Comparison of ENCODE assay signal across 29 mouse cellular contexts in the genomic region with DNA sequence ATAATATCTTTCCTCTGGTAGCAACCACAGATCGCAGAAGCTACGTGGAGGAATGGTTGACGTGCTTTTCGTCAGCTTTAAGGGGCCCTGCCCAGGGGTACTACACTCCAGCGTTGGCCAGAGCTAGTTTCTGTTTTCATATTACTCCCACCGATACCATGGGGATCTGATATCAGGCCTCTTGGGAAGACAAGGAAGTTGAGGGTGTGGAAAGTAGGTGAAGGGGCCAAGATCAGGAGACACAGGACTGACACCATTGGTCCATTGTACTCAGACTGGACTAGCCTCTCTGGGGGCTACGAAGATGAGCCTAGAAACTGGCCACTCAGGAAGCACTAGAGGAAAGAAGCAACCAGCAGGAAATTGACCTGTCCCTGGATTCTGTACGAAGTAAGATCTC.
"Had no signal": no experiment of that assay in that cellular context is flagged by ENCODE, and none has a peak within 500 bp of the region (broad histone marks: within the 10 kb centered on the region; RNA-seq: fewer than 3 reads in every experiment).

No protein-coding gene starts in this region.

- H3K4me1 ChIP-seq: liver, embryonic 12.5 days; liver, embryonic 13.5 days; liver, embryonic 15.5 days had no signal

- DNase-seq: left cerebral cortex, postnatal 4 days; liver; liver, embryonic 13.5 days; liver, postnatal 0 days; lung, adult 18-20 months; lung, adult 2 months; lung, postnatal 14 days; midbrain, embryonic 14.5 days had no signal

- H3K4me2 ChIP-seq: limb, embryonic 12.5 days; limb, embryonic 13.5 days; limb, embryonic 15.5 days; liver, embryonic 11.5 days; liver, embryonic 12.5 days; liver, embryonic 13.5 days; liver, embryonic 15.5 days; lung, embryonic 14.5 days; lung, embryonic 15.5 days; midbrain, embryonic 11.5 days; midbrain, embryonic 12.5 days; midbrain, embryonic 13.5 days; midbrain, embryonic 15.5 days; neural tube, embryonic 12.5 days; neural tube, embryonic 13.5 days had no signal

- ATAC-seq: liver, embryonic 12.5 days; liver, postnatal 0 days; midbrain, embryonic 13.5 days; midbrain, embryonic 15.5 days; midbrain, embryonic 16.5 days had no signal

- H3K4me3 ChIP-seq: limb, embryonic 10.5 days; limb, embryonic 12.5 days; limb, embryonic 13.5 days; limb, embryonic 15.5 days; liver, embryonic 12.5 days; liver, embryonic 13.5 days; liver, embryonic 15.5 days; lung, embryonic 15.5 days; megakaryocyte, embryonic 14.5 days; midbrain, embryonic 10.5 days; midbrain, embryonic 12.5 days; midbrain, embryonic 13.5 days; midbrain, embryonic 15.5 days; myocyte; neural tube, embryonic 12.5 days; neural tube, embryonic 13.5 days had no signal

- H3K27ac ChIP-seq: limb, embryonic 10.5 days; limb, embryonic 12.5 days; limb, embryonic 13.5 days; limb, embryonic 15.5 days; liver, embryonic 12.5 days; liver, embryonic 13.5 days; liver, embryonic 14.5 days; liver, embryonic 15.5 days; macrophage; midbrain, embryonic 10.5 days; midbrain, embryonic 12.5 days; midbrain, embryonic 13.5 days; midbrain, embryonic 15.5 days; neural tube, embryonic 12.5 days; neural tube, embryonic 13.5 days had no signal

- H3K36me3 ChIP-seq: limb, embryonic 10.5 days; limb, embryonic 12.5 days; limb, embryonic 13.5 days; limb, embryonic 15.5 days; liver, embryonic 12.5 days; liver, embryonic 13.5 days; liver, embryonic 15.5 days; lung, embryonic 15.5 days; midbrain, embryonic 10.5 days; midbrain, embryonic 12.5 days; midbrain, embryonic 13.5 days; midbrain, embryonic 15.5 days; neural tube, embryonic 12.5 days; neural tube, embryonic 13.5 days had no signal

- H3K9ac ChIP-seq: limb, embryonic 12.5 days; limb, embryonic 13.5 days; limb, embryonic 15.5 days; liver, embryonic 12.5 days; liver, embryonic 13.5 days; liver, embryonic 14.5 days; liver, embryonic 15.5 days; liver, postnatal 0 days; lung, embryonic 14.5 days; lung, embryonic 15.5 days; midbrain, embryonic 12.5 days; midbrain, embryonic 13.5 days; midbrain, embryonic 15.5 days; neural tube, embryonic 12.5 days; neural tube, embryonic 13.5 days had no signal

- H3K9me3 ChIP-seq: limb, embryonic 10.5 days; limb, embryonic 12.5 days; limb, embryonic 13.5 days; limb, embryonic 15.5 days; liver, embryonic 12.5 days; liver, embryonic 13.5 days; liver, embryonic 15.5 days; lung, embryonic 15.5 days; megakaryocyte, embryonic 14.5 days; midbrain, embryonic 10.5 days; midbrain, embryonic 12.5 days; midbrain, embryonic 13.5 days; midbrain, embryonic 15.5 days; neural tube, embryonic 12.5 days; neural tube, embryonic 13.5 days had no signal

- H3K27me3 ChIP-seq: limb, embryonic 12.5 days; limb, embryonic 13.5 days; limb, embryonic 15.5 days; liver, embryonic 12.5 days; liver, embryonic 13.5 days; liver, embryonic 15.5 days; lung, embryonic 15.5 days; midbrain, embryonic 12.5 days; midbrain, embryonic 13.5 days; midbrain, embryonic 15.5 days; neural tube, embryonic 12.5 days; neural tube, embryonic 13.5 days had no signal
